In the genomic region with DNA sequence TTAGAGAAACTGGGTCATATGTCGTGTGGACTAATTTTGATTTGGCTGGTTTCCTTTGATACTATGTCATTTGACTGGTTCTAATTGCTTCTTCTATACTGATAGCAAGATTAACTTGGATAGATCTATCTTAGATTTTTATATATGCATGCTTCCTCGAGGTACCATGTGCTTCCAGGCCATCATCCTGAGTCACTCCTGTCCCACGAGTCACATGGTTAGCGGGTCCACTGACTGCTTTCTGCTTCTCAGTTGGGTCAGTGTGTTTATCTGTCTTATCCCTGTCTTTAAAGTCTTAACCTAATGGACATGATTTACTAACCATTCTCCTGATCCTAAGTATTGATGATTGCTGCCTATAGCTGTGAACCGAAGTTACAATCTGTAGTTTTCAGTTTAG, we compare ENCODE assay signal across 24 mouse cellular contexts.
"Had no signal": no experiment of that assay in that cellular context is flagged by ENCODE, and none has a peak within 500 bp of the region (broad histone marks: within the 10 kb centered on the region; RNA-seq: fewer than 3 reads in every experiment).

No protein-coding gene starts in this region.

- ATAC-seq: intestine, postnatal 0 days had no signal

- H3K4me2 ChIP-seq: heart, embryonic 11.5 days; heart, embryonic 13.5 days; heart, embryonic 15.5 days; hindbrain, embryonic 12.5 days; hindbrain, embryonic 14.5 days; limb, embryonic 12.5 days; liver, embryonic 11.5 days; liver, embryonic 13.5 days had no signal

- DNase-seq: gastrocnemius, postnatal 14 days; gastrocnemius, postnatal 36 days; heart, adult 11 months; heart, adult 2 months; heart, postnatal 14 days; heart, postnatal 36 days; kidney, adult 18-20 months; kidney, adult 8-10 months; kidney, postnatal 10 days; kidney, postnatal 25 days; kidney, postnatal 4 days; liver; liver, embryonic 13.5 days had no signal

- H3K9ac ChIP-seq: heart, embryonic 13.5 days; heart, embryonic 15.5 days; hindbrain, embryonic 12.5 days; hindbrain, embryonic 14.5 days; limb, embryonic 12.5 days; liver, embryonic 13.5 days had no signal

- H3K27me3 ChIP-seq: heart, embryonic 13.5 days; heart, embryonic 15.5 days; hindbrain, embryonic 12.5 days; limb, embryonic 12.5 days; liver, embryonic 13.5 days had no signal

- H3K4me1 ChIP-seq: hindbrain, embryonic 12.5 days; liver, embryonic 13.5 days had no signal

- H3K9me3 ChIP-seq: heart, embryonic 13.5 days; heart, embryonic 15.5 days; hindbrain, embryonic 12.5 days; limb, embryonic 10.5 days; limb, embryonic 12.5 days; liver, embryonic 13.5 days had no signal

- H3K27ac ChIP-seq: heart, adult 2 months; heart, embryonic 13.5 days; heart, embryonic 15.5 days; hindbrain, embryonic 12.5 days; hindbrain, embryonic 14.5 days; layer of hippocampus, adult 2 months; left cerebral cortex, adult 2 months; limb, embryonic 10.5 days; limb, embryonic 12.5 days; liver, embryonic 13.5 days had no signal

- H3K36me3 ChIP-seq: heart, embryonic 13.5 days; heart, embryonic 15.5 days; hindbrain, embryonic 12.5 days; limb, embryonic 10.5 days; limb, embryonic 12.5 days; liver, embryonic 13.5 days had no signal

- H3K4me3 ChIP-seq: heart, adult 2 months; heart, embryonic 13.5 days; heart, embryonic 15.5 days; hindbrain, embryonic 12.5 days; layer of hippocampus, adult 2 months; left cerebral cortex, adult 2 months; limb, embryonic 10.5 days; limb, embryonic 12.5 days; liver, embryonic 13.5 days had no signal
